Mouse (Mus musculus) cerebellum, adult 11 months (tissue): ENCODE data around the gene Creld2.
"Not testable (repeated sequence)": the region's sequence is repeated elsewhere in the genome, so short reads cannot be mapped to it uniquely, and the experiment has no call there.

Experiments used
- DNase-seq: peaks from one replicate; pipeline ENCODE4 v3.0.0; 2022

Creld2 gene

DNA sequence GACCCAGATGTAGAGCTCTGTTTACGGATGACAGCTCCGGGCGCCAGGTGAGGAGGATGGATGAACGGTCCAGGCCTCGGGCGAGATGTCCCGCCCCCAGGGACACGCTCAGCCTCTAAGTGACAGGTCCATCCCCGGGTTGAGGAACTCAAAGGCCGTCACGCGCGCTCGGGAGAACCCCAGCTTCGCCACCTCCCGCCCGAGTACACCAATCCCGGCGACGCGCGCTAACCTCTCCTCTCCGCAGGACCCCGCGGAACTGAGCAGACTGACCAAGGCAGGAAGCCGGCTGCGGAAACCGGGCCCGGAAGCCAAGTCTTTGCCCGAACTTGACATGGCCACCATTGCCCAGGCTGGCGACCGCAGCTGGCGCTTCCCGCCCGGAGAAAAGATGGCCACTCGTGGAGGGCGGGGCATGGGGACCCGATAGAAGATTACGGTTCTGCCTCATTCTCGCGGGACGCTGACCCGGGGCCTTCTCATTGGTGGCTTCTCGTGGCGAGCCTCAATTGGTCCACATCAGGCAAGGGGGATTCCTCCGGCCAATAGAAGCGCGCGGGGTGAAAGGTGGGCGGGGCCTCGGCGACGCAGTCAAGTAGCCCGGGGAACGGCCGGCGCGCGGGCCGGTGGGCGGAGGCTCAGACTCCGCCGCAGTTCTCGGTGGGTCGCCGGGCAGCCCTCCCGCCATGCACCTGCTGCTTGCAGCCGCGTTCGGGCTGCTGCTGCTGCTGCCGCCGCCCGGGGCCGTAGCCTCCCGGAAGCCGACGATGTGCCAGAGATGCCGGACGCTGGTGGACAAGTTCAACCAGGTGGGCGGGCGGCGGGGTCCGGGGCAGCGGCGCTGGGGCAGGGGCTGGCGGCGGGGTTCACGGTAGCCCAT, at the start of gene Creld2, which contains the start of gene Alg12:
Creld2 (plus strand) TSS at position 621 of the 880 bp plus-strand sequence.
Alg12 (minus strand) TSS at position 293 of the 880 bp plus-strand sequence.
- peak; percentile 99 for DNase-seq

DNA sequence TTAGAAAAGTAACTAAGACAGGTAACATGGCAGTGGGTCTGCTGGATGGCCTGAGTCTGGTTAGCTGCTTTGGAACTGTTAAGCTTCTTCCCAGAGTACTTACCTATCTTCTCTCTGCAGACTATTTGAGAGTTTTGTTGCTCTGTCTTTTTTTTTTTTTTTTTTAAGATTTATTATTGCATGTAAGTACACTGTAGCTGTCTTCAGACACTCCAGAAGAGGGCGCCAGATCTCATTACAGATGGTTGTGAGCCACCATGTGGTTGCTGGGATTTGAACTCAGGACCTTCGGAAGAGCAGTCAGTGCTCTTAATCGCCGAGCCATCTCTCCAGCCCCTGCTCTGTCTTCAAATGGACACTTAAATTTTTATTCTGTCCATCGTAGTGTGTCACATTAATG, 44.8 kb upstream of the Creld2 start:
- DNase-seq = not testable (repeated sequence)

DNA sequence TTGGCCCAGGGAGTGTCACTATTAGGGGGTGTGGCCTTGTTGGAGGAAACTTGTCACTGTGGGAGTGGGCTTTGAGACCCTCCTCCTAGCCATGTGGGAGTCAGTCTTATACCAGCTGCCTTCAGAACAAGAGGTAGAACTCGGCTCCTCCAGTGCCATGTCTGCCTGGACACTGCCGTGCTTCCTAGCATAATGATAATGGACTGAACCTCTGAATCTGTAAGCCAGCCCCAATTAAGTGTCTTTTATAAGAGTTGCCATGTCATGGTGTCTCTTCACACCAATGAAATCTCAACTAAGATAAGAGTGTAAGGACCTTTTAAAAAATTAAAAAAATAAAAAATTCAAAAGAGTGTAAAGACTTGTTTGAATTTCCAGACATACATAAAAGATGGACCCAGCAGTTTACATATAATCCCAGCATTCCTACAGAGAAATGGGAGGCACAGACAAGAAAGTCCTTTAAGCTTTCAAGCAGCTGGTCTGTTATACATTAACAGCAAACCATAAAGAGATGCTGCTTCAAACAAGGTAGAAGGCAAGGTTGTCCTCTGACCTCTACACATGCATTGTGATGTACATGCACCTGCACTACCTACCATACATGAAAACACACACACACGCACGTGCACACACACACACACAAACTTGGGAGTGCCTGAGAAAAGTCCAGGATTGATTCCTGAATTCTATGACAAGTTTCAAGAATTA, 27.2 kb upstream of the Creld2 start:
- no peak for DNase-seq

DNA sequence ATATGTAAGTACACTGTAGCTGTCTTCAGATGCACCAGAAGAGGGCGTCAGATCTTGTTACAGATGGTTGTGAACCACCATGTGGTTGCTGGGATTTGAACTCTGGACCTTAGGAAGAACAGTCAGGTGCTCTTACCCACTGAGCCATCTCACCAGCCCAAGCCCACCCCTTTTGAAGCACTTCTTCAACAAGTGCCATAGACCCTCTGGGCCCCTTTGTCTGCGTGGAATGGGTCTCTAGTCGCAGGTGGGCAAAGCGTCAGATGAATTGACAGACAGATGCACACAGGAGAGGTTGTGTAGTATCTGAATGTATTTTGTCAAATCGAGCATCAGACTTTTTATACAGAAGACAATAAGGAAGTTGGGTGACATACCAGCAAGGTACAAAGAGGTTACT, 24.7 kb upstream of the Creld2 start:
- DNase-seq = not testable (repeated sequence)

DNA sequence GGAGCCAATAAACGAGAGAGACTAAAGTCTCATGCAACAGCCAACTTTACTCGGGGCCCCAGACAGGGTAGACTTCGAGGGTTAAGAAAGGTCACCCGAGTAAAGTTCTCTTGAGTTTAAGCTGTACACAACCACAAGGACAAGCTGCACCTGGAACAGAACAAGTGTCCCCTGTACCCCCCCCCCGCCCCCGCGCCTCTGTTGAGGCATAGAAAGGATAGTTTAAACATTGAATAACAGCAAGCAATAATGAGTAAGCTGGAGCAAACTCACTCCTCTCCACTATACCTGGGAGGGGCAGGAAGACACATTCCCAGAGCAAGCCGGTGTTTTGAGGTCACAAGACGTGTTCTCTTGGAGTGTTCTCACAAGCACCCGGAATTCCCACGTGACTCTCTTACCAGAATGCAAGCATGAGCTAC, 19.5 kb upstream of the Creld2 start:
- no peak for DNase-seq

DNA sequence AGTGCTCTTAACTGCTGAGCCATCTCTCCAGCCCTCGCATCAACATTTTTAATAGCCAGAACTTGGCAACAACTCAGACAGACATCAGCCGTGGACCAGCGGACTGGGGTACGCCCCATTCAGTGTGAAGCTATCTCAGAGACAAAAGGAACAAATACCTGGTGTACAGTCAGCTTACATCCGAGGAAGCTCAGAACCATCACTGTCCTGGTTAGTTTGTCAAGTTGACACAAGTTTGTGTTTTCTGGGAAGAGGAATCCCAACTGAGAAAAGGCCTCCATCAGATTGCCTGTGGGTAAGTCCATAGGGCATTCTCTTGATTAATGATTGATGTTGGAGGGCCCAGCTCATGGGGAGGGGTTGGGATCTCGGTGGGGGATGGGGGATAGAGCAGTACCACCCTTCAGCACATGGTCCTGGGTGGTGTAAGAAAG, 18.5 kb upstream of the Creld2 start:
- DNase-seq = no peak

DNA sequence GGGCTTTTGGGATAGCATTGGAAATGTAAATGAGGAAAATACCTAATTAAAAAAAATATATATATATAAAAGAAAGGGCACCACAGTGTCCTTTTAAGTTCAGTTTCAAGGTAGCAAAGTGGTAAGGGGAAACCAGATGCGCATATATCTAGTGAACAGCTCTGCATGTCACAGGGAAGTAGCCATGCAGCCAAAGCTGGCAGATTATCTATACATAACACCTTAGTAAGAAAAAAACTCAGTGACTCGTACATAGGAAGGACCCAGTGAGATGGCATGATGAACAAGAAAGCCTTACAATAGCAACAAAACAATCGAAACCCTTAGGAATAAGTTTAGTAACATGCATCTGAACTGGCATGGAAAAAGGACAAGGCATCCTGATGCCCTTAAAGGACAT, 17.5 kb upstream of the Creld2 start:
- no peak for DNase-seq

DNA sequence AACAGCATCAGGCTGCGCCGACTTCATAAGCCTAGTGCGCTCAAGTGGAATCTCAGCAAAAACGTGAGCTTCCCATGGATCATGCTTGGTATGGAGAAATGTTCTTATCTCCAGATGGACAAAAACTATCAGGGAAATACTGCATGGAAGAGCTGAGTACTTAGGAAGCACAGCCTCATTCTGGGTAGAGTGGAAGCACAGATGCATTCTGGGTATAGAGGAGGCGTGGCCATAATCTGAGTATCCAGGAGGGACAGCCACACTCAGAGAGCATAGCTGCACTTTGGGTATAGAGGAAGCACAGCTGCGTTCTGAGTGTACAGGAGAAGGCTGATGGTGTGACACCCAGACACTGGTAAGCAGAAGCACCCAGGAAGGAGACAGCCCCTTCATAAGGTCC, 17.1 kb upstream of the Creld2 start:
- no peak for DNase-seq

DNA sequence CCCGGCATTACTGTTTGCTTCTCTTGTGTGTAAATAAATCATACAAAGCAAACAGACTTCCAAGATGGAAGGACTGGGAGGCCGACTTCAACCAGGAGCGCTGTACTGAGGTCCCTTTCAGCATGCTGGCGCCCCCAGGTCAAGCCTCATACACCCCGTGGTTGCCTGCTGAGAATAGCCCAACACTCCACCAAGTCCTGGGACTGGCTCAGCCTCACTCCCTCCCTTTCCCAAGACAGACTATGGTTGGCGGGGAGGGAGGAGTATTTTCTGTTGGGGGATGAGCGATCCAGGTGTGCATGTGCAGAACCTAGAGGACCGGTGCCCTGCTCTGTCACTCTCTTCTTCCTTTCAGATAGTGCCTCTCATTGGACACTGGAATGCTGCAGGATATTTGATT, 11.3 kb upstream of the Creld2 start:
- DNase-seq = no peak

DNA sequence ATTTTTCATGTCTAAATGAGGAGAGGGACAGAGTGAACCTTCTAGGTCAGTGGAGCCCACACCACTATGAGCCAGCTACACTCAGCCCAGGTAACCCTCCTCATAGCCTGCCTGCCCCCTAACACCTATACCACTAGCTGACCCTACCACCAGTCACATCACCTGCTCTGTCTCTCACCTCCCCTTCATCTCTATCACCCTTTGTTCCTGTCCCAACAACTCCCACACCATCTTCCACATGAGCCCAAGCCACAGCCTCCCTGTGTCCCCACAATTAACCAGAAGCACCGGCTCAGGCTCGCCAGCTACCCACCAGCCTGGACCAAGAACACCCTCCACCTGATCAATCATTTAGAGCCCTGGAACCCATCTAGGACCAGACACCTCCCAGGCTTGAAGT, 9.1 kb upstream of the Creld2 start:
- no peak for DNase-seq

DNA sequence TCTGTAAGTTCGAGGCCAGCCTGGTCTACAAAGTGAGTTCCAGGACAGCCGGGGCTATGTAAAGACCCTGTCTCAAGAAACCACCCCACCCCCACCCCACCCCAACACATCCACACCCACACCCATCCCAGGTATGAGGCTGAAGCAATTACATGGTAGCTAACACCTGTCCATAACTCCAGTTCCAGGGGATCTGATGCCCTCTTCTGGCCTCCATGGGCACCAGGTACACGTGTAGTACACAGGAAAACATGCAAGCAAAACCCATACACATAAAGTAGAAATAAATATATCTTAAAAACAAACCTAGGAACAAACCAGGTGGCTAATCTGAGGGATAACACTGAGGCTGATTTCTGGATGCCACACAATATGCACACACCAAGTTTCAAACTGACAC, 6.2 kb upstream of the Creld2 start:
- no peak for DNase-seq

DNA sequence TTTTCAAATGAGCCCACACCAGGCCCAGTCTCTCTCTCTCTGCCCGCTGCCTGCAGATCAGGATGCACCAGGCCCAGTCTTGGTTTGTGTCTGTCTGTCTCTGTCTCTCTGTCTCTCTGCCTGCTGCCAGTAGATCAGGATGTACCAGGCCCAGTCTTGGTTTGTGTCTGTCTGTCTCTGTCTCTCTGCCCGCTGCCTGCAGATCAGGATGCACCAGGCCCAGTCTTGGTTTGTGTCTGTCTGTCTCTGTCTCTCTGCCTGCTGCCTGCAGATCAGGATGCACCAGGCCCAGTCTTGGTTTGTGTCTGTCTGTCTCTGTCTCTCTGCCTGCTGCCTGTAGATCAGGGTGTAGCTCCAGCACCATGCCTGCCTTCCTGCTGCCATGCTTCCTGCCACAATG, 5.6 kb upstream of the Creld2 start:
- not testable (repeated sequence) for DNase-seq

DNA sequence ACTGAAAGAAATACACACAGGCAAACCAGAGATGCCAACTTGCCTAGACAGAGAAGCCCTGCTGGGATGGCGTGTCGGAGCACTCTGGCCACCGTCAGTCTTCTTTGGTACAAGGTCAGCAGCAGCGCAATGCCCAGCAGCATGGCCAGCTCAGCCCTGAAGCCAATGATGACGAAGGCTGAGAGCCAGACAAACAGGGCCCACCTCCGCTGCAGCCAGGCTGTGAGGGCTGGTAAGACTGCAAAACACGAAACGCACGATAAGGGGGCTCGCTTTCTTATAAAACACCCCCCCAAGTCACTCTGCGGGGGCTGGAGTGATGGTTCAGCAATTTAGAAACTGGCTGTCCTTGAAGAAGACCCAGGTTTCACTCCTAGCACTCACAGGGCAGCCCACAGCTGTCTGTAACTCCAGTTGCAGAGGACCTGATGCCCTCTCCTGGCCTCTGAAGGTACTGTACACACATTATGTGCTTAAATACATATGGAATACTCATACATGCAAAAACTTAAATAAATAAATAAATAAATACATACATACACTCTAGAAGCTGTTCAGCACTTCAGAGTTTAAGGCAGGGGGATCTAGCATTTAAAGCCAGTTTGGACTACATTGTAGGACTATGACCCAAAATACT, 4.9 kb upstream of the Creld2 start:
- DNase-seq = no peak

DNA sequence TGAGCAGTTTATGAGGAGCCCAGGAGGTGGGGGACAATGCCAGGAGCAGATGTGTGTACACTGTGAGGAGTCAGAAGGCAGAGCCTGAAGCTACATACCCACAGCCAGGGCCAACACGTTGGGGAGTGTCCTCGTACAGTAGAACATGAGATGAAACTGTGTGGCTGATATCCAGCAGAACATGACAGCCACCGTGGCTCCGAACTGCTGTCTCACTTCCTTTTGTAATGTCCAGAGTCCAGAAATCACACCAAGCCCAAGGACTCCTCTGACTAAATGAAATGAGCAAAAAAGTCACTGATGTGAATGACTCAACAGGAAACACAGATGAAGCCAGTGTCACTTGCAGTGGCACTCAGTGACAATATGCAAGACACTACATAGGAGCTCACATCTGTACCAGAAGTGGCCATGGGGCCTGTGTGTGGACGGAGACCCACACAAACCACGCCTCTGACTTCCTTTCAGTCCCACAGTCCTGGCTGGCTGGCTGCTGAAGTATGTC, 4.2 kb upstream of the Creld2 start:
- DNase-seq = no peak

DNA sequence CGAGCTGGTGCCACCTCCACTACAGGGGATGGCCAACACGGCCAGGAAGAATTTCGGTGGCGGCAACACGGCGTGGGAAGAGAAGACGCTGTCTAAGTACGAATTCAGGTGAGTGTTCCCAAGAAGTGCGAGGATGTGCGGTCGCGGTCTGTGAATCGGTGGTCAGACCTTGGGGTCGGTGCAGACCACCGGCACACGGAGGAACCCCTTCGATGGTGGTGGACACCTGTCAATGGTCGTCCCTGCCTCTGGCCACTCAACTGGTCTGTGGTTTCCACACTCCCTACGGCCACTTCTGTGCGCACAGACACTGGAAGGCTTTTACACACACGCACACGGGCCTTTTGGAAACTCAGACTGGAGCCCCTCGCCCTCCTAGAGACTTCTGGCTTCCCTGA, 459 bp downstream of the Creld2 start:
- no peak for DNase-seq

DNA sequence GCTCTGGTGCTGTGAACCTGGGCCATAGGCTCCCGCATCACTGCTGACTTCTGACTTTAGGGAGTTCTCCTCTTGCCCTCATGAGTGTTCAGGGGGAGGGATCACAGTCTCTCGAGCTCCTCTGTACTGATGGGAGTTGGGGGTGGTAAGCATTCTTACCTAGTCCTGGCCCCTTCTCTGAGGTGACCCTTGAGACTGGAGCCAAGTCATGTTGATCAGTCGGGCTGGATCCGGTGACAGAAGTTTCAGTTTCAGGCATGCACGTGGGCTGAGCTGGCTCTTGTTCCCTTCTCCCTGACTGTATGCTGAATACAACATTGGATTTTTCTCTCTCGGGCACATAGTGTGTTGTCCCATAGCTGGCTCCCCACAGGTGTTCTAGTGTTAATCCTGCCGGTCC, 2.0 kb downstream of the Creld2 start:
- no peak for DNase-seq

DNA sequence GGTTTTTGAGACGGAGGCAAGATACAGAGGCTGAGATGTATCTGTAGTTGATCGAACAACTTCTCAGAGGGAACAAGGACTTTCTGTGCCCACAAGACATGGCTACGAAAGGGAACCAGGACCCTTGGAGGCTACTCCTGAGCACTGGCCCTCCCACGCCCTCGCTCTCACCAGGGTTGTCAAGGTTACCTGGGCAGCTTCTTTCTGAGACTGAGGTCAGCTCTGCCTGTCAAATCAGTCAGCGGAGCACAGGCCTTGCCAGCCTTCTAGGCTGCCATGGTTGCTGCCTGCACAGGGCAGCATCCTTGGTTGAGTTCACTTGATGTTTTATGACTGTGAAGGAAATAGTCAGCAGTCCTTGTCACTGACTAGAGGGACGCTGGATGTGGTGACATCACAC, 3.1 kb downstream of the Creld2 start:
- DNase-seq = no peak

DNA sequence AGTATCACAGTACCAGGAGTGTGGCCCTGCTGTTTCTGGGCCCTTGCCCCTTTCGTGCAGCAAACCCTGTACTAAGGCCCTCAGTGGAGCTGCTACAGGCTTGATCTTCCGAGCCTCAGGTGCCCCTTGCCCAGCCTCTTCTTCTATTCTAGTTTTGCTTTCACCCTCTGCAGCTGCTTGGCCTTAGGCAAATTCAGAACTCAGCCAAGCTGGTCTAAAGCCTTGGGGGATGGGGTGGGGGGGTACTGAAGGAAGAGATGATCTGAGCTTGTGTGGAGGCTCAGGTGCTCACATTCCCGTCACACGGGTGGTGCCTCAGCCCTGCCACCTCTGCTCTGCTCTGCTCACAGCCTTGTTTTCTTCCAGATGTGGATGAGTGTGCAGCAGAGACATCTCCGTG, 3.9 kb downstream of the Creld2 start:
- DNase-seq = no peak

DNA sequence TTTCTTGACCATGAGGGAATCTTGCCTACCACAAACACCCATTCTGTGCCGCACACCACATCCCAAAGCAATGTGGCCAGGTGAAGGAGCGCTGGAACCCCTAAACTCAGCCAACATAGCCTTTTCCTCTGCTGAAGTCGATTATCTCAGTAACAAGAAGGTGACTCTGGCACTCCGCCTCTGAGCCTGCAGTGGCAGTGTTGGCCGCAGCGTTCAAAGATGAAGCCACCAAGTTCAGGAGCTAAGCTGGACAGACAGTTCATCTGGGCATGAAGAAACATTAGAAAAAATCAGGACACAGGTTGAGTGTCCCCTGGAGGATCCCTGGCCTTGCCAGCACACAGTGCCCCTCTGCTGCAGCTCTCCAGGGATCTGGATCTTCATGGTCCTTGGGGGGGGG, 8.0 kb downstream of the Creld2 start:
- no peak for DNase-seq

DNA sequence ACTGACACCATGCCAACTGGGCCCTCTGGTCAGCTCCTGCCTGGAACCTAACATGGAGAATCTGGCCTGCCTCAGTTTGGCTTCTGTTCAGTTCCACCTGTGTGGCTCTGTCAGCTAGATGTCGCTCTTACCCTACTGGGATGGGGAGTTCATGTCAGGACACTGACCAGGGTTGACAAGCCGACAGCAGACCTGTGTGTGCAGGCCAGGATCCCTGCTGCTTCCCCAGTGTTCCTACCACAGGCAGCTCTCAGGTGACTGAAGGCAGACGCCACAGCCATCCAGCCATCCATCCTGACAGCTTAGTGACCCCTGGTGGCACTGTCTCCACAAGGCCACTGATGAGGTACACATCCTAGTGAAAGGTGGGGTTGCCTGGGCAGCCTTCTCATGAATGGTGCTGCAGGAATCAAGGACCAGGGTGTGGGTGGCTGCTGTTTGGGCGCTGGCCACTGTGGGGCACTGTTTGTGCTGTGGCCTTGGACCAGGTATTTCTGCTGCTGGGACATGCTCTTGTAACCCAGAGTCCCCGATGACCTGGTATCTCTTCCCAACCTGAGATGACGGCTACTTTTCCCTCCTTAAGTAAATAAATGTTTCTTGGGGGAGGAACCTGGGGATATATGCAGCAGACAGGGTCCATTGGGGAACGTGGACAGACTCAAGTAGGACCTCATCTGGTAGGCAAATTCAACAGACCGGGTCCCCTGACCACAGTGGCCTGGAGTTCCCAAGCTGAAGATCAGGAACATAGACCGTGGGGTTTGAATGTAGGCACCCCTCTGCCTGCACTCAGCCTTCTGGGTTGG, 8.7 kb downstream of the Creld2 start:
- DNase-seq = peak; percentile 89

DNA sequence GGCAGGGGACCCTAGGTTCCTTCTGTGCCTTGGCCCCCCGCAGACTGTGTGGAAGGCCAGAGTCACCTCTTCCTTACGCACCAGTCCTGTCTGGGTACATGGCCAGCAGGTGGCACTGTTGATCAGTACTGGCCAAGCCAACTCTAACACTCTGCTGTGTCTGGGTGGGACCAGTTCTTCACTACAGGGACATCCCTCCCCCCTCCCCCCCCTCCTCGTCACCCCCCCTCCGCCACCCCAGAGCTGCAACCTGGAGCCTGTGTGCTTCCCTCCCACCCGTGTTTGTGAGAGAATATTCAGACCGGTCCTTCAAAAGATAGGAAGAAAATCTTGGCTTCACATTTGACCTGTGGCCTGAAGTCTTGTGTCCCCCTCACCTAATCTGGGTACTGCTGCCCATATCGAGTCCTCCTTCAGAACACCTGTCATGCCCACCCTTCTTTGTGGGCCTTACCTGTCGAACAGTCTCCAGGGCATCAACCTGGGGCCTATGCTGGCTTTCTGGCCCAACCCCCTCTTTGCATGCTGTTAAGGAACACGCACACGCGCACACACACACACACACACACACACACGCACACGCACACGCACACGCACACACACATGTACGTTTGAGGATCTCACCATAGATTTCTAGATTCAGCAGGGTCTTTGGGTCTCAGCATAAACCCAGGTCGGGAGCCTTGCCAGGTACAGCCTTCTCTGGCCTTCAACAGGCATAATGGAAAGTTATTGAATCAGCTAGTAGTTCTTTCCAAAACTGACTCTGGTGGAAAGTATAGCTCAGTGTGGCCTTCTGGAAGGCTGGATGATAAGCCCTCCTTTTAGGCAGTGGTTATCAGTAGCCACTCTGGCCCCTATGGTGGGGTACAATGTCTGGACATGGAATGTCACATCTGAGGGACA, 9.6 kb downstream of the Creld2 start:
- peak; percentile 90 for DNase-seq
